8 mouse cellular contexts compared by ENCODE assay signal in the genomic region with DNA sequence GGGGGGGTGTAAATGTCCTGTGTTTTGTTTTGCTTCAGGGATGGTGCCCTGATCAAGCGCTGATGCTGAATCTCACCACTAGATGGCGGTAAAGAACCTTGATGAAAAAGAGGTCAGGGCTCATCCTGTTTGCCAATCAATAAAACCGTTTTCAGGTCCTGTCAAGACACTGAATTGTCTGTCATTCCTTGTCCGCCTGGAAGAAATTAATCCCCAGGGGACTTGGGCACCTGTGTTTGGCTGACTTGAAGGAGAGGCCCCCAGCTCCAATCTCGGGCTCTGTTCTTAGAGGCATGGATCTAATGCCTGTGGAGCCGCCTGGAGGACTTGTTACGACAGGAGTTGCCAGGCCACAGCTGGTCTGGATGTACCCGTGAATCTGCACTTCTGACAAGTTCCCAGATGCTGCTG. TPM values are rescaled to one million over a fixed set of nuclear protein-coding genes. Genes with fewer than 3 reads are reported as not detected.
DNase-seq lines count a peak whose midpoint lies in the region; ATAC-seq lines count a peak whose summit lies in the region.

No protein-coding gene starts in this region.

- peak overlapping the region; percentile 29 for H3K4me3 ChIP-seq in hindbrain, embryonic 15.5 days

- 0 out of 2 replicates have a peak overlapping the region, but pooled peaks have one; percentile 6 for H3K9ac ChIP-seq in hindbrain, embryonic 15.5 days

- no peaks in the 10 kb centered on the region for H3K27me3 ChIP-seq in hindbrain, embryonic 15.5 days

- no peaks in the 10 kb centered on the region for H3K36me3 ChIP-seq in hindbrain, embryonic 15.5 days

- H3K4me2 ChIP-seq in hindbrain, embryonic 15.5 days = peak overlapping the region; percentile 59

- no peaks in the 10 kb centered on the region for H3K9me3 ChIP-seq in hindbrain, embryonic 15.5 days

- peaks cover 4% of the 10 kb centered on the region for H3K4me1 ChIP-seq in hindbrain, embryonic 15.5 days (replicated peaks)

- peak; percentile 86 for DNase-seq in NIH3T3 (ENCODE audit: low read depth)
- DNase-seq in cerebellum, postnatal 10 days = peak; percentile 85 to 93
- DNase-seq in frontal cortex, postnatal 25 days (ENCODE audit: low spot score in 2 of 2) = peak; percentile 45 to 65
- DNase-seq in layer of hippocampus, postnatal 36 days = peak; percentile 64 to 75
- peak; percentile 91 for DNase-seq in lung, postnatal 36 days
- peak; percentile 93 for DNase-seq in retina, postnatal 1 day
- peak; percentile 44 for DNase-seq in urinary bladder, adult 2 months (ENCODE audit: low spot score)

- peak; percentile 72 for ATAC-seq in hindbrain, embryonic 15.5 days (ENCODE audit: low FRiP score, low read depth)

- no peak overlapping the region for H3K27ac ChIP-seq in hindbrain, embryonic 15.5 days (replicated peaks)

- 2% methylated on average over 8 of the region's 8 CpGs for WGBS in hindbrain, embryonic 15.5 days

RNA-seq across cellular contexts. Expression of gene Bfsp1, which starts 25.7 kb away (rescaled TPM):
- 1.5 and 2.1 TPM in 2 replicates for polyA plus RNA-seq in hindbrain, embryonic 15.5 days (2015; fragmentation: Nextera tagmentation; extraction: Ambion mirVana)
- under 1 TPM; 0.55 to 0.71 TPM for total RNA-seq in layer of hippocampus, postnatal 36 days (2021)
- 2.0 and 2.1 TPM in 2 replicates for polyA plus RNA-seq in urinary bladder, adult 2 months (2012; rRNA removed)
